ENCODE assay signal across 11 mouse cellular contexts in the genomic region with DNA sequence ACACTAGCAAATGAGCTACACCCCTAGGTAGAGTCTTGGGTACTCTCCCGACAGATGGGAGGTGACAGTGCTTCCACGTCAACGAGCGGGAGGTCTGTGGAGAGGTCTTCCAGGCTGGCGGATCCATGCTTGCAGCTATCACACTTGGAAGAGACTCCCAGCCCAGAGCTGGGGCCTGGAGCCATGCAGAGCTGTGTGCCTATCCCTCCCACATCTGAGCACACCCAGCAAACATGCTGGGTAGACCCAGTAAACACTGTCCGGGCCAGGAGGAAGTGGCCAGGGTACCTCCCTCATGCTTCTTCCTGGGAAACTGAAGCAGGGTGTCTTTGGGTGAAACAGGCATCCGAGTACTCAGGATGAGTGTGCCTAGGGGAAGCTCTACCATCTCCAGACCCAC. TPM values are rescaled to one million over a fixed set of nuclear protein-coding genes. Genes with fewer than 3 reads are reported as not detected.
A peak's percentile ranks its signal among the peaks of the same experiment; 100 is the strongest.
DNase-seq lines count a peak whose midpoint lies in the region; ATAC-seq and TF ChIP-seq lines count a peak whose summit lies in the region.
"Had no signal": no experiment of that assay in that cellular context is flagged by ENCODE, and none has a peak within 500 bp of the region (broad histone marks: within the 10 kb centered on the region; RNA-seq: fewer than 3 reads in every experiment).

No protein-coding gene starts in this region.

- no peak overlapping the region for H3K9ac ChIP-seq in heart, embryonic 12.5 days
- no peak overlapping the region for H3K9ac ChIP-seq in lung, postnatal 0 days (replicated peaks; ENCODE audit: low read depth)
- H3K9ac ChIP-seq: hindbrain, embryonic 14.5 days had no signal

- no peaks in the 10 kb centered on the region for H3K36me3 ChIP-seq in heart, embryonic 12.5 days
- no peaks in the 10 kb centered on the region for H3K36me3 ChIP-seq in E14TG2a.4 (ENCODE audit: insufficient read depth, low read length)
- H3K36me3 ChIP-seq in lung, postnatal 0 days (ENCODE audit: insufficient read depth, low read length) = no peaks in the 10 kb centered on the region
- H3K36me3 ChIP-seq in thymus, adult 2 months (ENCODE audit: control insufficient read depth, insufficient read depth, low read length) = no peaks in the 10 kb centered on the region
- H3K36me3 ChIP-seq: limb, embryonic 12.5 days had no signal

- no peaks in the 10 kb centered on the region for H3K27me3 ChIP-seq in heart, embryonic 12.5 days (replicated peaks)
- H3K27me3 ChIP-seq in E14TG2a.4 (ENCODE audit: insufficient read depth, low read length) = peaks cover 41% of the 10 kb centered on the region
- H3K27me3 ChIP-seq in lung, postnatal 0 days (replicated peaks; ENCODE audit: insufficient read depth, low read length) = no peaks in the 10 kb centered on the region
- H3K27me3 ChIP-seq in thymus, adult 2 months (ENCODE audit: control insufficient read depth, insufficient read depth, low read length) = no peaks in the 10 kb centered on the region
- H3K27me3 ChIP-seq: limb, embryonic 12.5 days had no signal

- TF ChIP-seq EP300 in lung, postnatal 0 days (IDR thresholded peaks at IDR 0.05) = peak; percentile 10; the same call in 1 of the 2 replicates

- TF ChIP-seq CTCF in E14TG2a.4 (conservative IDR thresholded peaks at IDR 0.05; ENCODE audit: low read length) = no peak
- no peak for TF ChIP-seq CTCF in embryonic fibroblast, embryonic 13.5 days (IDR thresholded peaks at IDR 0.05; ENCODE audit: borderline replicate concordance, insufficient read depth, low read length)
- no peak for TF ChIP-seq CTCF in lung, postnatal 0 days (IDR thresholded peaks at IDR 0.05)
- no peak for TF ChIP-seq CTCF in thymus, adult 2 months (IDR thresholded peaks at IDR 0.05; ENCODE audit: borderline replicate concordance, control insufficient read depth, extremely low read depth, insufficient read depth, low read length, poor library complexity)

- H3K4me1 ChIP-seq in heart, embryonic 12.5 days (replicated peaks) = peaks cover 48% of the 10 kb centered on the region
- peaks cover 41% of the 10 kb centered on the region for H3K4me1 ChIP-seq in E14TG2a.4 (replicated peaks; ENCODE audit: low read depth, low read length)
- peaks cover 39% of the 10 kb centered on the region for H3K4me1 ChIP-seq in embryonic fibroblast, embryonic 13.5 days (ENCODE audit: control insufficient read depth, insufficient read depth, low read length)
- H3K4me1 ChIP-seq in lung, postnatal 0 days (ENCODE audit: insufficient read depth, low read depth, low read length) = peaks cover 33% of the 10 kb centered on the region; the same call in 1 of the 2 replicates
- peaks cover 19% of the 10 kb centered on the region for H3K4me1 ChIP-seq in thymus, adult 2 months (replicated peaks; ENCODE audit: control insufficient read depth, insufficient read depth, low read length)

- H3K4me3 ChIP-seq in heart, embryonic 12.5 days = no peak overlapping the region
- 0 out of 2 replicates have a peak overlapping the region, but pooled peaks have one; percentile 7 for H3K4me3 ChIP-seq in E14TG2a.4 (replicated peaks; ENCODE audit: low read length)
- H3K4me3 ChIP-seq in embryonic fibroblast, embryonic 13.5 days (ENCODE audit: insufficient read depth, low read length) = no peak overlapping the region
- no peak overlapping the region for H3K4me3 ChIP-seq in lung, postnatal 0 days (ENCODE audit: low read depth, low read length)
- no peak overlapping the region for H3K4me3 ChIP-seq in thymus, adult 2 months (ENCODE audit: control insufficient read depth, insufficient read depth, low read length)
- H3K4me3 ChIP-seq: limb, embryonic 12.5 days had no signal

- WGBS in heart, embryonic 12.5 days = 68% methylated on average over 7 of the region's 7 CpGs
- WGBS in lung, postnatal 0 days = 32% methylated on average over 7 of the region's 7 CpGs
- WGBS in thymus, adult 2 months = 73% methylated on average over 7 of the region's 7 CpGs

- ATAC-seq in heart, embryonic 12.5 days (ENCODE audit: insufficient number of reproducible peaks, low FRiP score) = no peak
- peak; percentile 49 for ATAC-seq in lung, postnatal 0 days

- peak; percentile 98 for DNase-seq in heart, adult 11 months
- peak; percentile 71 for DNase-seq in lung, postnatal 0 days (ENCODE audit: low spot score)
- DNase-seq in left cerebral cortex, adult 8-10 months (ENCODE audit: low spot score in 2 of 2) = no peak
- DNase-seq in thymus, adult 2 months = no peak
- no peak for DNase-seq in Muller cell, postnatal 12 days (ENCODE audit: inconsistent ontology term)

- H3K4me2 ChIP-seq in heart, embryonic 12.5 days = no peak overlapping the region
- no peak overlapping the region for H3K4me2 ChIP-seq in lung, postnatal 0 days (replicated peaks; ENCODE audit: low read depth, low read length)
- H3K4me2 ChIP-seq: hindbrain, embryonic 14.5 days; limb, embryonic 12.5 days; midbrain, embryonic 11.5 days had no signal

- H3K27ac ChIP-seq in heart, embryonic 12.5 days (ENCODE audit: poor library complexity, severe bottlenecking) = no peak overlapping the region
- peak overlapping the region; percentile 83 for H3K27ac ChIP-seq in embryonic fibroblast, embryonic 13.5 days (ENCODE audit: insufficient read depth, low read length)
- H3K27ac ChIP-seq in lung, postnatal 0 days (ENCODE audit: low read length) = peak overlapping the region; percentile 75
- no peak overlapping the region for H3K27ac ChIP-seq in thymus, adult 2 months (ENCODE audit: control insufficient read depth, insufficient read depth, low read length)
- H3K27ac ChIP-seq: hindbrain, embryonic 14.5 days; limb, embryonic 12.5 days had no signal

- no peak for TF ChIP-seq POLR2A in embryonic fibroblast, embryonic 13.5 days (IDR thresholded peaks at IDR 0.05; ENCODE audit: low read depth, low read length)
- no peak for TF ChIP-seq POLR2A in thymus, adult 2 months (IDR thresholded peaks at IDR 0.05; ENCODE audit: control insufficient read depth, extremely low read depth, insufficient read depth, low read length, poor library complexity)

- H3K9me3 ChIP-seq in heart, embryonic 12.5 days (replicated peaks) = no peaks in the 10 kb centered on the region
- no peaks in the 10 kb centered on the region for H3K9me3 ChIP-seq in E14TG2a.4 (ENCODE audit: low read length)
- no peaks in the 10 kb centered on the region for H3K9me3 ChIP-seq in lung, postnatal 0 days (ENCODE audit: low read length)
- H3K9me3 ChIP-seq: limb, embryonic 12.5 days had no signal

RNA-seq across cellular contexts. Expression of a gene that starts 5.0 kb away (rescaled TPM):
- 68.9 and 72.1 TPM in 2 replicates for polyA plus RNA-seq in heart, embryonic 12.5 days (2016; fragmentation: Nextera tagmentation; extraction: Ambion mirVana)
- 967 and 1,083 TPM in 2 replicates for polyA plus RNA-seq in embryonic fibroblast, embryonic 13.5 days (2011; ENCODE audit: insufficient read length, low read depth, missing spikeins)
- polyA plus RNA-seq in lung, postnatal 0 days (2015; fragmentation: Nextera tagmentation; extraction: Ambion mirVana) = 105 and 107 TPM in 2 replicates
- 100 to 1,000 TPM; 239 to 259 (median 249) TPM for total RNA-seq in left cerebral cortex, adult 8-10 months (2022)
- polyA plus RNA-seq in thymus, adult 2 months (2012; rRNA removed) = 72.6 and 78.8 TPM in 2 replicates

RNA-seq across cellular contexts. Expression of a gene that starts 18.2 kb away (rescaled TPM):
- polyA plus RNA-seq in heart, embryonic 12.5 days (2016; fragmentation: Nextera tagmentation; extraction: Ambion mirVana) = 0.23 and 0.24 TPM in 2 replicates
- 5.2 and 6.1 TPM in 2 replicates for polyA plus RNA-seq in embryonic fibroblast, embryonic 13.5 days (2011; ENCODE audit: insufficient read length, low read depth, missing spikeins)
- 0.44 and 0.88 TPM in 2 replicates for polyA plus RNA-seq in lung, postnatal 0 days (2015; fragmentation: Nextera tagmentation; extraction: Ambion mirVana)
- 1 to 10 TPM in 3 of 4 experiments, under 1 TPM in 1; 0.98 to 3.2 (median 1.5) TPM for total RNA-seq in left cerebral cortex, adult 8-10 months (2022)
- polyA plus RNA-seq in thymus, adult 2 months (2012; rRNA removed) = 0.26 and 0.32 TPM in 2 replicates
- polyA plus RNA-seq: hindbrain, embryonic 14.5 days had no signal

RNA-seq across cellular contexts. Expression of a gene that starts 41.4 kb away (rescaled TPM):
- polyA plus RNA-seq in heart, embryonic 12.5 days (2016; fragmentation: Nextera tagmentation; extraction: Ambion mirVana) = 4.5 and 5.1 TPM in 2 replicates
- polyA plus RNA-seq in embryonic fibroblast, embryonic 13.5 days (2011; ENCODE audit: insufficient read length, low read depth, missing spikeins) = 116 and 144 TPM in 2 replicates
- polyA plus RNA-seq in lung, postnatal 0 days (2015; fragmentation: Nextera tagmentation; extraction: Ambion mirVana) = 30.8 and 44.3 TPM in 2 replicates
- total RNA-seq in left cerebral cortex, adult 8-10 months (2022) = 10 to 100 TPM; 20.8 to 62.8 (median 36.9) TPM
- 450 and 565 TPM in 2 replicates for polyA plus RNA-seq in thymus, adult 2 months (2012; rRNA removed)

RNA-seq across cellular contexts. Expression of a gene that starts 58.4 kb away (rescaled TPM):
- 23.6 and 23.7 TPM in 2 replicates for polyA plus RNA-seq in heart, embryonic 12.5 days (2016; fragmentation: Nextera tagmentation; extraction: Ambion mirVana)
- polyA plus RNA-seq in embryonic fibroblast, embryonic 13.5 days (2011; ENCODE audit: insufficient read length, low read depth, missing spikeins) = 28.2 and 29.9 TPM in 2 replicates
- polyA plus RNA-seq in lung, postnatal 0 days (2015; fragmentation: Nextera tagmentation; extraction: Ambion mirVana) = 21.3 and 22.5 TPM in 2 replicates
- 10 to 100 TPM; 36.6 to 40.3 (median 38.8) TPM for total RNA-seq in left cerebral cortex, adult 8-10 months (2022)
- polyA plus RNA-seq in thymus, adult 2 months (2012; rRNA removed) = 100 and 105 TPM in 2 replicates

Comparison
In these comparisons a context has a peak if more than half of its experiments do, and no peak if none do; other contexts are left out.
1. DNase-seq: peak in heart, adult 11 months (single experiment) and lung, postnatal 0 days (single experiment); none in left cerebral cortex, adult 8-10 months (0 of 2), thymus, adult 2 months (single experiment) and Muller cell, postnatal 12 days (single experiment).
2. H3K27ac ChIP-seq: peak in embryonic fibroblast, embryonic 13.5 days (single experiment) and lung, postnatal 0 days (single experiment); none in heart, embryonic 12.5 days (single experiment) and thymus, adult 2 months (single experiment).